Mouse (Mus musculus) CH12.LX (cell line): ENCODE measurements around the gene Pnmal1. TPM values are rescaled to one million over a fixed set of nuclear protein-coding genes. Genes with fewer than 3 reads are reported as not detected.

ENCODE experiments used
- DNase-seq: peaks from one replicate; pipeline ENCODE4 v3.0.0-alpha.2; 2013; ENCODE audit errors: extremely low read depth
- H3K27ac ChIP-seq: 2 replicates; pipeline ENCODE4 v1.5.1; 2012; ENCODE audit warnings: low read depth, mild to moderate bottlenecking, control low read depth, moderate library complexity; ENCODE audit not compliant: insufficient read depth
- H3K27me3 ChIP-seq: replicated peaks from 2 replicates; pipeline ENCODE3; 2012; ENCODE audit warnings: inconsistent platforms
- H3K36me3 ChIP-seq, 2 experiments: replicated peaks in 1 of 2; 2 replicates each; pipeline versions ENCODE3 to v1.6.1; 2012; ENCODE audit warnings: inconsistent platforms in 1 of 2, low read length in 1 of 2, mild to moderate bottlenecking in 1 of 2, mixed read lengths in 1 of 2, moderate library complexity in 1 of 2; ENCODE audit not compliant: control insufficient read depth in 1 of 2, insufficient read depth in 1 of 2
- H3K4me1 ChIP-seq, 2 experiments: 2 replicates each; pipeline ENCODE4 v1.6.1; 2012; ENCODE audit warnings: inconsistent platforms in 1 of 2, moderate library complexity in 1 of 2; ENCODE audit not compliant: insufficient read depth in 2 of 2, control insufficient read depth in 1 of 2
- H3K4me2 ChIP-seq: 2 replicates; pipeline ENCODE4 v1.6.1; 2012; ENCODE audit warnings: low read depth, mild to moderate bottlenecking, control low read depth; ENCODE audit not compliant: poor library complexity, insufficient read depth, severe bottlenecking
- H3K4me3 ChIP-seq, 3 experiments: fragments of 150-350 bp in 1 of 3; sonication (generic) in 1 of 3; replicated peaks in 1 of 3; 2 replicates each; pipeline versions ENCODE3 to v1.5.1; 2011 to 2012; ENCODE audit warnings: low read depth in 2 of 3, low read length in 2 of 3, mild to moderate bottlenecking in 2 of 3, moderate library complexity in 2 of 3, control low read depth in 1 of 3, improper control_type of control experiment in 1 of 3, inconsistent platforms in 1 of 3, mixed read lengths in 1 of 3; ENCODE audit not compliant: poor library complexity in 1 of 3
- H3K79me2 ChIP-seq: replicated peaks from 2 replicates; pipeline ENCODE4 v1.6.1; 2012; ENCODE audit warnings: mild to moderate bottlenecking, moderate library complexity; ENCODE audit not compliant: control insufficient read depth, poor library complexity, insufficient read depth, severe bottlenecking; ENCODE audit errors: extremely low read depth
- H3K9ac ChIP-seq: 2 replicates; pipeline ENCODE4 v1.6.1; 2012; ENCODE audit warnings: low read depth, mild to moderate bottlenecking, control low read depth, moderate library complexity; ENCODE audit not compliant: insufficient read depth
- H3K9me3 ChIP-seq: replicated peaks from 2 replicates; pipeline ENCODE3; 2012; ENCODE audit warnings: low read length, inconsistent platforms, mixed read lengths
- BHLHE40 ChIP-seq: IDR thresholded peaks from 2 replicates; pipeline ENCODE4 v1.6.1; 2011; ENCODE audit warnings: mild to moderate bottlenecking, low read depth, low read length, improper control_type of control experiment
- CHD1 ChIP-seq: IDR thresholded peaks from 2 replicates; pipeline ENCODE4 v1.6.1; 2012; ENCODE audit warnings: low read depth, low read length, improper control_type of control experiment, inconsistent platforms
- CHD2 ChIP-seq: IDR thresholded peaks from 2 replicates; pipeline ENCODE4 v1.6.1; 2011; ENCODE audit warnings: low read length, improper control_type of control experiment
- CTCF ChIP-seq, 2 experiments: IDR thresholded peaks in 1 of 2; conservative IDR thresholded peaks in 1 of 2; 2 replicates each; pipeline ENCODE4 v1.5.1; 2011 to 2012; ENCODE audit warnings: low read depth in 2 of 2, low read length in 2 of 2, improper control_type of control experiment in 1 of 2, inconsistent platforms in 1 of 2, mild to moderate bottlenecking in 1 of 2, moderate library complexity in 1 of 2
- E2F4 ChIP-seq: IDR thresholded peaks from 2 replicates; pipeline ENCODE4 v1.6.1; 2011; ENCODE audit warnings: low read depth, low read length, improper control_type of control experiment; ENCODE audit not compliant: insufficient replicate concordance
- ELF1 ChIP-seq: IDR thresholded peaks from 2 replicates; pipeline ENCODE4 v1.6.1; 2014; ENCODE audit warnings: low read depth, mild to moderate bottlenecking, inconsistent platforms, low read length, improper control_type of control experiment
- EP300 ChIP-seq: IDR thresholded peaks from 2 replicates; pipeline ENCODE4 v1.6.1; 2011; ENCODE audit warnings: low read length, improper control_type of control experiment
- ETS1 ChIP-seq: conservative IDR thresholded peaks from 2 replicates; pipeline ENCODE4 v1.6.1; 2012; ENCODE audit warnings: low read depth, mild to moderate bottlenecking, inconsistent platforms, low read length, improper control_type of control experiment, moderate library complexity
- GABPA ChIP-seq: IDR thresholded peaks from 2 replicates; pipeline ENCODE4 v1.6.1; 2012; ENCODE audit warnings: low read depth, low read length, improper control_type of control experiment, inconsistent platforms; ENCODE audit not compliant: insufficient replicate concordance
- HCFC1 ChIP-seq: IDR thresholded peaks from 2 replicates; pipeline ENCODE4 v1.6.1; 2012; ENCODE audit warnings: low read depth, mild to moderate bottlenecking, inconsistent platforms, low read length, improper control_type of control experiment
- IRF4 ChIP-seq: IDR thresholded peaks from 2 replicates; pipeline ENCODE4 v1.6.1; 2014; ENCODE audit warnings: low read depth, mild to moderate bottlenecking, inconsistent platforms, low read length, improper control_type of control experiment
- JUN ChIP-seq: IDR thresholded peaks from 2 replicates; pipeline ENCODE4 v1.6.1; 2011; ENCODE audit warnings: low read depth, mild to moderate bottlenecking, low read length, improper control_type of control experiment, moderate library complexity; ENCODE audit not compliant: insufficient read depth
- JUND ChIP-seq: conservative IDR thresholded peaks from 2 replicates; pipeline ENCODE4 v1.6.1; 2011; ENCODE audit warnings: low read depth, low read length, improper control_type of control experiment
- KAT2A ChIP-seq: IDR thresholded peaks from 2 replicates; pipeline ENCODE4 v1.6.1; 2012; ENCODE audit warnings: low read length, improper control_type of control experiment, inconsistent platforms; ENCODE audit not compliant: insufficient replicate concordance
- MAFK ChIP-seq: IDR thresholded peaks from 2 replicates; pipeline ENCODE4 v1.6.1; 2011; ENCODE audit warnings: low read length, improper control_type of control experiment; ENCODE audit not compliant: insufficient replicate concordance
- MAX ChIP-seq: IDR thresholded peaks from 2 replicates; pipeline ENCODE4 v1.6.1; 2011; ENCODE audit warnings: low read length, improper control_type of control experiment
- MAZ ChIP-seq: IDR thresholded peaks from 2 replicates; pipeline ENCODE4 v1.6.1; 2012; ENCODE audit warnings: low read depth, mild to moderate bottlenecking, inconsistent platforms, low read length, improper control_type of control experiment, moderate library complexity
- MEF2A ChIP-seq: IDR thresholded peaks from 2 replicates; pipeline ENCODE4 v1.6.1; 2014; ENCODE audit warnings: low read depth, mild to moderate bottlenecking, inconsistent platforms, low read length, improper control_type of control experiment, borderline replicate concordance
- MXI1 ChIP-seq: IDR thresholded peaks from 2 replicates; pipeline ENCODE4 v1.6.1; 2011; ENCODE audit warnings: mild to moderate bottlenecking, low read depth, low read length, improper control_type of control experiment
- MYC ChIP-seq: IDR thresholded peaks from 2 replicates; pipeline ENCODE4 v1.6.1; 2011; ENCODE audit warnings: low read depth, mild to moderate bottlenecking, improper control_type of control experiment, low read length
- NELFE ChIP-seq: IDR thresholded peaks from 2 replicates; pipeline ENCODE4 v1.6.1; 2011; ENCODE audit warnings: low read depth, low read length, improper control_type of control experiment
- NRF1 ChIP-seq: IDR thresholded peaks from 2 replicates; pipeline ENCODE4 v1.6.1; 2014; ENCODE audit warnings: low read depth, mild to moderate bottlenecking, inconsistent platforms, low read length, improper control_type of control experiment, moderate library complexity
- PAX5 ChIP-seq: IDR thresholded peaks from 2 replicates; pipeline ENCODE4 v1.6.1; 2012; ENCODE audit warnings: low read length, inconsistent platforms, mixed read lengths
- POLR2A ChIP-seq: IDR thresholded peaks from 2 replicates; pipeline ENCODE4 v1.6.1; 2011; ENCODE audit warnings: low read depth, mild to moderate bottlenecking, improper control_type of control experiment, low read length
- POLR2AphosphoS2 ChIP-seq: IDR thresholded peaks from 2 replicates; pipeline ENCODE4 v1.6.1; 2011; ENCODE audit warnings: low read depth, low read length, improper control_type of control experiment
- RAD21 ChIP-seq: IDR thresholded peaks from 2 replicates; pipeline ENCODE4 v1.6.1; 2011; ENCODE audit warnings: low read depth, mild to moderate bottlenecking, low read length, improper control_type of control experiment, moderate library complexity
- RCOR1 ChIP-seq: conservative IDR thresholded peaks from 2 replicates; pipeline ENCODE4 v1.6.1; 2012; ENCODE audit warnings: low read depth, mild to moderate bottlenecking, inconsistent platforms, low read length, improper control_type of control experiment
- SIN3A ChIP-seq: IDR thresholded peaks from 2 replicates; pipeline ENCODE4 v1.6.1; 2012; ENCODE audit warnings: low read length, improper control_type of control experiment, inconsistent platforms
- SMC3 ChIP-seq: IDR thresholded peaks from 2 replicates; pipeline ENCODE4 v1.6.1; 2011; ENCODE audit warnings: low read depth, low read length, improper control_type of control experiment
- TBP ChIP-seq: conservative IDR thresholded peaks from 2 replicates; pipeline ENCODE4 v1.6.1; 2011; ENCODE audit warnings: low read depth, low read length, improper control_type of control experiment
- TCF12 ChIP-seq: IDR thresholded peaks from 2 replicates; pipeline ENCODE4 v1.6.1; 2014; ENCODE audit warnings: low read depth, mild to moderate bottlenecking, inconsistent platforms, low read length, improper control_type of control experiment
- UBTF ChIP-seq: IDR thresholded peaks from 2 replicates; pipeline ENCODE4 v1.6.1; 2012; ENCODE audit warnings: low read depth, mild to moderate bottlenecking, inconsistent platforms, low read length, improper control_type of control experiment, moderate library complexity
- USF1 ChIP-seq: IDR thresholded peaks from 2 replicates; pipeline ENCODE4 v1.6.1; 2014; ENCODE audit warnings: low read depth, mild to moderate bottlenecking, inconsistent platforms, low read length, improper control_type of control experiment
- USF2 ChIP-seq: conservative IDR thresholded peaks from 2 replicates; pipeline ENCODE4 v1.6.1; 2011; ENCODE audit warnings: low read depth, low read length, improper control_type of control experiment
- ZC3H11A ChIP-seq: IDR thresholded peaks from 2 replicates; pipeline ENCODE4 v1.6.1; 2012; ENCODE audit warnings: low read depth, mild to moderate bottlenecking, inconsistent platforms, low read length, improper control_type of control experiment
- ZKSCAN1 ChIP-seq: IDR thresholded peaks from 2 replicates; pipeline ENCODE4 v1.6.1; 2012; ENCODE audit warnings: low read depth, inconsistent platforms, low read length, improper control_type of control experiment, borderline replicate concordance
- ZMIZ1 ChIP-seq: IDR thresholded peaks from 2 replicates; pipeline ENCODE4 v1.6.1; 2012; ENCODE audit warnings: low read depth, mild to moderate bottlenecking, inconsistent platforms, low read length, improper control_type of control experiment
- ZNF384 ChIP-seq: IDR thresholded peaks from 2 replicates; pipeline ENCODE4 v1.6.1; 2012; ENCODE audit warnings: low read depth, low read length, improper control_type of control experiment, inconsistent platforms
- dilution Hi-C: fragments of 300-500 bp; cut with MboI; formaldehyde crosslinking; loops from 2 replicates; pipeline ENCODE4 v1.14.3; 2020; ENCODE audit warnings: low sequenced_read_pairs; ENCODE audit not compliant: extremely low pct_unique_long_range_greater_than_20kb, extremely low pct_ligation_motif_present
- in situ Hi-C: fragments of 300-500 bp; cut with MboI; formaldehyde crosslinking; loops from 3 replicates; pipeline ENCODE4 v1.14.3; 2019; ENCODE audit warnings: low sequenced_read_pairs, low pct_ligation_motif_present, low pct_unique_long_range_greater_than_20kb, mixed read lengths
- polyA plus RNA-seq: library from polyadenylated mRNA; unstranded; fragments of >175 nt; gene quantifications from 2 replicates; pipeline ENCODE4 v1.2.1, GENCODE M21; 2012; ENCODE audit warnings: low read depth; ENCODE audit not compliant: insufficient read length
- total RNA-seq, 2 experiments: library from RNA; depleted of rRNA; stranded (reverse); fragments of 300-350 nt in 1 of 2; fragments of >200 nt in 1 of 2; gene quantifications; 2 replicates each; pipeline ENCODE4 v1.2.3; 2012 to 2014

Pnmal1 gene
- total and polyA plus RNA-seq, 3 experiments, result 0.07 to 0.13 TPM; not detected in 1

DNA sequence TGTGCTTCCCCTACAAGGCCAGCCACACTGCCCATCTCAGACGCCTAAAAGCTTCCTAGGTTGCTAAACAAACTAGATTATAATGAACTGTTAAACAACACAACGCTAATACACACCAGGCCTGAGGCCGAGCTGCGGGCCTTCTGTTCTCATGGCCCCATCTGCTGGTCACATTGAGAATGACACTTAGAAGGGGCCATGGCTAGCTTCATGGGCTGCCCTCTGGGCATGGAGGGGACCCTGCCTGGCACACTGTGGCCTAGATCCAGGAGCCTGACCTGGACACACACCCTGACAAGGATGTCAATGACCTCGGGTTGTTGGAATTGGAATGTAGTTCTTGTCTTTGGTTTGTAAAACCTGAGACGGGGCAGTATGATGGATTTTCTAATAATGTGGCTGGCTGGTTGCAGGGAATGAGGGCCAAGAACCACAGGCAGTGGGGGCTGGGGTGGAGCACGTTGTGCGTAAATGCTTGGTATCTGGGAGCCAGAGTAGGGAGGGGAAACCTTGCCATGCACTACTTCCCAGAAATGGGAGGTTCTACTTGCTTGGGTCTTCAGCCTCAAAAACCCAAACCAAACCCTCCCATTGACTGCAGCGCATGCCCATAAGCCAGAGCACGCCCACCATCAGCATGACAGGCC is 45.5 kb upstream of the Pnmal1 start:
- in situ Hi-C loops, result no loop called here
- dilution Hi-C loops, result no loop called here
- no peak overlapping the region for H3K9ac ChIP-seq
- peaks cover 5 to 35% of the 10 kb centered on the region in 2 experiments for H3K4me1 ChIP-seq
- H3K36me3 ChIP-seq, result peaks cover 46 to 89% of the 10 kb centered on the region in 2 experiments
- DNase-seq, result peak; percentile 76
- H3K4me3 ChIP-seq, result no peak overlapping the region
- no peak for TF ChIP-seq PAX5
- TF ChIP-seq GABPA, result no peak
- no peak for TF ChIP-seq MYC
- no peak for TF ChIP-seq ELF1
- TF ChIP-seq NRF1, result peak; percentile 34; the same call in 1 of the 2 replicates
- no peak for TF ChIP-seq ZKSCAN1
- TF ChIP-seq KAT2A, result no peak
- TF ChIP-seq UBTF, result no peak
- TF ChIP-seq RAD21, result peak; percentile 92
- no peak for TF ChIP-seq MXI1
- no peak for TF ChIP-seq JUN
- no peak for TF ChIP-seq SIN3A
- peak; percentile 26; the same call in 1 of the 2 replicates for TF ChIP-seq ZMIZ1
- no peak for TF ChIP-seq CHD1
- no peak for TF ChIP-seq BHLHE40
- TF ChIP-seq ETS1, result no peak
- no peak for TF ChIP-seq ZC3H11A
- peak; percentile 89 for TF ChIP-seq SMC3
- TF ChIP-seq MAX, result no peak
- TF ChIP-seq USF2, result no peak
- TF ChIP-seq HCFC1, result no peak
- no peak for TF ChIP-seq TBP
- TF ChIP-seq MAZ, result no peak
- no peak; the same call in 1 of the 2 replicates for TF ChIP-seq CHD2
- TF ChIP-seq MAFK, result no peak
- no peak; the same call in 1 of the 2 replicates for TF ChIP-seq POLR2AphosphoS2
- TF ChIP-seq CTCF (conservative IDR thresholded peaks at IDR 0.05 in 1 of 2, IDR thresholded peaks at IDR 0.05 in 1 of 2; ENCODE audit: low read depth in 2 of 2, low read length in 2 of 2), result peak; percentile 70 to 96
- no peak for TF ChIP-seq IRF4
- TF ChIP-seq JUND, result no peak
- TF ChIP-seq USF1, result no peak
- no peak for TF ChIP-seq E2F4
- no peak for TF ChIP-seq ZNF384
- no peak for TF ChIP-seq TCF12
- no peak for TF ChIP-seq RCOR1
- 0 out of 2 replicates have a peak, but pooled peaks have one; percentile 8 for TF ChIP-seq NELFE
- TF ChIP-seq POLR2A, result no peak
- no peak for TF ChIP-seq EP300
- TF ChIP-seq MEF2A, result no peak; the same call in 1 of the 2 replicates
- H3K4me2 ChIP-seq, result no peak overlapping the region
- H3K27me3 ChIP-seq, result no peaks in the 10 kb centered on the region
- no peaks in the 10 kb centered on the region for H3K79me2 ChIP-seq
- no peak overlapping the region for H3K27ac ChIP-seq
- H3K9me3 ChIP-seq, result no peaks in the 10 kb centered on the region
